Mouse (Mus musculus): ENCODE data around the gene Olfr67.
"Not testable (repeated sequence)": the region's sequence is repeated elsewhere in the genome, so short reads cannot be mapped to it uniquely, and the experiment has no call there.

The Olfr67 gene

DNA sequence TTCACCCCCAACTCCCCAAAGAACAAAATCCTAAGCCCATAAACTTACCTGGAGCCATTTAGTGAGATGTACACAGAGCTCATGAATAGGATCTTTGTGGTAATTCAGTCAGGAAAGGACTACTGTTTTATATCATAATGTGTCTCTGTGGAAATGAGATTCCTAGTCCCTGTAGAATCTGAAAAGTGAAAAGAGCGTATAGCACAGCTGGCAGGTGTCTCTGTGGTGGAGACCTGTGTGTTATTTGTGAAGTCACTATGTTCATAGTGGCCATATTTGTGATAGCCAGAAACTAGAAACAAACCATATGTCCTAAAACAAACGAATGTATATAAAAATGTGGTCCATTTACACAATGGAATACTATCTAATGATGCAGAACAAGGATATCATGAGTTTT lies 20.1 kb downstream of the Olfr67 start, which contains the start of gene Olfr69:
Gene Olfr69, minus strand, starts transcription at position 101 of the 400 bp plus-strand sequence.
- no peak for DNase-seq (ENCODE audit: low spot score)

DNA sequence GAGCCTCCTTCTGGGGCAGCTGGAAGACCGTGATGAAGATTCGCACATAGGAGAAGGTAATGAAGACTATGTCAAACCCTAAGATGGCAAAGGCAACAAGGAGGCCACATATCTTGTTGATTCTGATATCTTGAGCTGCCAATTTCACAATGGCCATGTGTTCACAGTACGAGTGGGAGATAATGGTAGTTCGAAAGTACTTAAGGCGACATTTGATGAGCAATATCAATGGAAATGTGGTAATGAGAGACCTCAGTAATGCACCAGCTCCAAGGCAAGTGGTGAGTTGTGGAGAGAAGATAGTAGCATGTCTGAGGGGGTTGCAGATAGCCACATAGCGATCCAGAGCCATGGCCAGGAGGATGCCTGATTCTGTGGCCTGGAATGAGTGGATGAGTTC lies 23.9 kb downstream of the Olfr67 start:
- DNase-seq (ENCODE audit: low spot score), result not testable (repeated sequence)

DNA sequence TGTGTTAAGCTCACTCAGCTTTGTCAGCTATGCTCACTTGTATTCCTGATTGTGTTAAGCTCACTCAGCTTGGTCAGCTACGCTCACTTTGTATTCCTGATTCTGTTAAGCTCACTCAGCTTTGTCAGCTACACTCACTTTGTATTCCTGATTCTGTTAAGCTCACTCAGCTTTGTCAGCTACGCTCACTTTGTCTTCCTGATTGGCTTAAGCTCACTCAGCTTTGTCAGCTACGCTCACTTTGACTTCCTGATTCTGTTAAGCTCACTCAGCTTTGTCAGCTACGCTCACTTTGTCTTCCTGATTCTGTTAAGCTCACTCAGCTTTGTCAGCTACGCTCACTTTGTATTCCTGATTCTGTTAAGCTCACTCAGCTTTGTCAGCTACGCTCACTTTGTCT lies 29.4 kb downstream of the Olfr67 start:
- DNase-seq (ENCODE audit: low spot score), result not testable (repeated sequence)

DNA sequence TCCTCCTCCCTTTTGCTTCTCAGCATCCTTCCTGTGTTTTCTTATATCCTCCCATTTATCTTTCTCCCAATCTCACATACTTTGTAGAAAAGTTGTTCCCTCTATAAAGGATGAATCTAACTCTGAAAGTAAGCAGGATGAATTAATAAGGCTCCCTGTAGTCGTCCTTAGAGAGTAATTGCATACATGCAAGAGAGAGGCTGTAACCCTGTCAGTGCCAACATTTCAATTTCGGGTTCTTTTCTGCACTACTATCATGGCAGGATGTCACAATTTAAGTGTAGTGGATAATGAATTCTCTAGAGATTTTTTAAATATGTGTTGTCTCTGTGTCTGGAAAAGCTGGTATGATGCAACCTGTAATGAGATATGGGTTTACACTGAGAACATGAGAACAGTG lies 34.4 kb downstream of the Olfr67 start, which contains the start of gene Olfr630:
Gene Olfr630, minus strand, starts transcription at position 101 of the 400 bp plus-strand sequence.
- DNase-seq (ENCODE audit: low spot score), result no peak

DNA sequence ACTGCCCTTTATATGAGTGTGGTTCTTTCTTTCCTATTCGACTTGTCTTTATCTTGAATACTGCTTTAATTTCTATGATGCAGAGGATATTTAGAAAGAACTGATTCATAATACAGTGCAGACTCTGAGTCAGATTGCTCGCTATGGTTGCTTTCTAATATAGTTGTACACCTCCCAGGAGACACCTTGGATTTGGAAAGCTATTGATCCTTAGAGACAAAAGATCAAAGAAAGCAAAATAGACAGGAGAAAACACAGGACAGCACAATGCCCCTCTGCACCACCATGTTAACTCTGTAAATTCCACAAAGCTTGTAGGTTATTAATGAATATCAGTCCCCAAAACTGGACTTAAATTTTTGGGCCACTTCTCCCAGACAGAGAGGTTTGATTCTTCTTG lies 46.8 kb downstream of the Olfr67 start, which contains the start of gene Olfr629:
Gene Olfr629, minus strand, starts transcription at position 101 of the 400 bp plus-strand sequence.
- no peak for DNase-seq (ENCODE audit: low spot score)
